Mouse (Mus musculus): ENCODE results near the gene St8sia6. TPM values are rescaled to one million over a fixed set of nuclear protein-coding genes. Genes with fewer than 3 reads are reported as not detected.

St8sia6 gene
- 0.31 and 0.34 TPM in 2 replicates for polyA plus RNA-seq (2015; fragmentation: Nextera tagmentation; extraction: Ambion mirVana)

DNA sequence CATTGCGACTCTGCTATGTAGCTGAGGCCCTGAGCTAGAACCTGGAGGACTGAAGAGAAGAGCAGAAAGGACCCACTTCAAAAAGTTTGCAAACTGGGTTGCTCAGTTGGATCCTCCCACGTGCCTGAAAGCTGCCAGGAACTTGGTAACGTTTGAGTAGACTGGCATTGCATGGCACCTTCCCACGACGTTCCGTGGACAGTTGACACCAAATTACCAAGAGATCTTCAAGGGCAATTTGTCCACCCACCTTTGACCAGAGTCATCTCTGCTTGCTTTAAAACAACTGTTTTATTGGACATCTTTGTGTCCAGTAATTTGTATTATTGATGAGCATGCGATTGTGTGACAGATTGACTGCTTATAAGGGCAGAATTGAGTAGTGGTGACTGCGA is at the start of gene St8sia6:
Gene St8sia6, minus strand, starts transcription at position 96 of the 395 bp plus-strand sequence.
- no peak for ATAC-seq (replicated peaks)
- peaks cover 17% of the 10 kb centered on the region; the same call in 1 of the 2 replicates for H3K27me3 ChIP-seq
- H3K27ac ChIP-seq (replicated peaks) = no peak within 1 kb of the TSS

DNA sequence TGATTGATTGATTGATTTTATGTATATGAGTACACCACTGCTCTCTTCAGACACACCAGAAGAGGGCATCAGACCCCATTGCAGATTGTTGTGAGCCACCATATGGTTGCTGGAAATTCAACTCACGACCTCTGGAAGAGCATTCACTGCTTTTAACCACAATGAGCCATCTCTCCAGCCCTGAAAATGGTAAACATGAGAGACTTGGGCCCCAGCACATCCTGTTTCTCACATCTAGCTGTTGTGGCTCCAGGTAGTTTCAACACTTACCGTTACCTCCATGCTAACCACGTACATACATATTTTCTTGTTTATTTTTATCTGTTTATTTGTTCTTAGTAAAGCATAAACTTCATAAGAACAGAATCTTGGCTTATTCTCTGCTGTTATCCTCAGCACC is 42.4 kb upstream of the St8sia6 start:
- no peaks in the 10 kb centered on the region for H3K36me3 ChIP-seq
- no peaks in the 10 kb centered on the region for H3K9me3 ChIP-seq
- H3K27me3 ChIP-seq = no peaks in the 10 kb centered on the region
- WGBS = 84% methylated on average over 3 of the region's 3 CpGs
- no peak overlapping the region for H3K9ac ChIP-seq (replicated peaks)
- H3K4me3 ChIP-seq = no peak overlapping the region
- no peak for ATAC-seq (replicated peaks)
- H3K27ac ChIP-seq (replicated peaks) = no peak overlapping the region
- no peak overlapping the region for H3K4me2 ChIP-seq (replicated peaks)
- H3K4me1 ChIP-seq = no peaks in the 10 kb centered on the region

More for the DNA sequence above, at the start of gene St8sia6:
- peak within 1 kb of the TSS; percentile 69 for H3K9ac ChIP-seq (replicated peaks)
- H3K4me3 ChIP-seq = peak within 1 kb of the TSS; percentile 78
- H3K36me3 ChIP-seq = no peaks in the 10 kb centered on the region
- 54% methylated on average over 8 of the region's 8 CpGs for WGBS
- peak within 1 kb of the TSS; percentile 98 for H3K4me2 ChIP-seq (replicated peaks)
- no peaks in the 10 kb centered on the region for H3K9me3 ChIP-seq
- peaks cover 9% of the 10 kb centered on the region for H3K4me1 ChIP-seq

DNA sequence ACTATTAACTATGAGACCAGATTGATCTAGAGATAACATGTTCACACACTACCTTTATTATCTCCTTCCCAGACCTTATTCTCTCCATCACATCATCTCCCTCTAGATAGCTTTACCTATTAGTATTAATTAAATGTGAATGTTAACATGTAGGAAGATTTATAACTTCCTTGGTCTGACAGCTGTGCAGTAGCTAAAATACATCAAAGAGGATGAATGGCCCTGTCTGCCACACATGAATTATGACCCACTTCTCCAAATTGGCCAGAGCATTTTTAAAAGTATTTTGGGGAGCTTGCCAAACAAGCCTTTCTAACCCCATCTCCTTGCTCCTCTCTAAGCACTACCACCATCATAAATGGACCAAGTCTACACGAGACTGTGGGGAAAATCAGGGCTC is 41.1 kb upstream of the St8sia6 start:
- Histone ChIP-seq H3K27ac (replicated peaks) (no peak overlapping the region), H3K4me2 (replicated peaks) (no peak overlapping the region), H3K4me3 (no peak overlapping the region), H3K9ac (replicated peaks) (no peak overlapping the region), H3K36me3 (no peaks in the 10 kb centered on the region), H3K4me1 (no peaks in the 10 kb centered on the region), H3K9me3 (no peaks in the 10 kb centered on the region), H3K27me3 (no peaks in the 10 kb centered on the region)
- WGBS = 74% methylated on average over 1 of the region's 1 CpGs
- ATAC-seq (replicated peaks) = no peak

DNA sequence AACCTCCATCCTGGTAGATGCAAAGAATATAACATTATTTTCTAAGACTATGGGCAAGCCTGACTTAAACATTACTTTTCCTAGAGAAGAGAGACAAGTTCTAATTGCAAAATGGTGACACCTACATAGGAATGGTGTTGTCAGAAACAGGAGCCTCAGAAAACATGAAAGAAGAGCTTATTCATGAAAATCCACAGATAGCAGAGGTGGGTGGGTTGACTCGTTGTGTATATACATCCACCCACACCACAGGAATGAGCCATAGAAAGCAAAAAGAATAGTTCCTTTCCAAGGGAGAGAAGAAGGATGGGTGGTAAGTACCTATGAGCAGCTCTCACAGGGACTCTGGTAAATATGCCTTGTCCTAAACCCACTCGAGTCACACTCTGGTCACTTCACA is 22.8 kb upstream of the St8sia6 start:
- Histone ChIP-seq H3K9me3 (no peaks in the 10 kb centered on the region), H3K4me3 (no peak overlapping the region), H3K4me2 (replicated peaks) (no peak overlapping the region), H3K9ac (replicated peaks) (no peak overlapping the region), H3K27ac (replicated peaks) (no peak overlapping the region), H3K36me3 (no peaks in the 10 kb centered on the region), H3K4me1 (0 out of 2 replicates have a peak, but pooled peaks cover 4% of the 10 kb centered on the region), H3K27me3 (no peaks in the 10 kb centered on the region)
- no peak for ATAC-seq (replicated peaks)
- 81% methylated on average over 2 of the region's 2 CpGs for WGBS

DNA sequence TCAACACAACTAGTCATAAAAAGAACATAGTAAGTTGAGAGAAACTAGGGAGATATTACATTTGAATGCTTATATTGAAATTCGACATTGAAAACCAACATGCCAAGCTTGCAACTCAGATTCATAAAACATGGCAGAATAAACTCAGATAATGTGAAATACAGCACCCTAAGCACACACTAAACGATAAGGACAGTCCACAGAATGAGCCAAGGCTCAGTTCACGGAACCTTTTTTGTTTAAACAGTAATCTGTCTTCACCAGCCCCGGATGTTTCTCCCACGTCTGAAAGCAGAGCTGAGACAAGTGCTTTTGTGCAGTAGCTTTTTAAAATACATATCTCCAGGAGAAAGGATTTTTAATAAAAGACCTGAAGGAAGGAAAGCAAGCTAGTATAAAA is 14.7 kb upstream of the St8sia6 start:
- ATAC-seq (replicated peaks) = no peak
- no peak overlapping the region for H3K27ac ChIP-seq (replicated peaks)
- no peak overlapping the region for H3K4me3 ChIP-seq
- H3K36me3 ChIP-seq = no peaks in the 10 kb centered on the region
- H3K9ac ChIP-seq (replicated peaks) = no peak overlapping the region
- 73% methylated on average over 5 of the region's 5 CpGs for WGBS
- H3K4me2 ChIP-seq (replicated peaks) = no peak overlapping the region
- no peaks in the 10 kb centered on the region for H3K4me1 ChIP-seq
- no peaks in the 10 kb centered on the region for H3K9me3 ChIP-seq
- no peaks in the 10 kb centered on the region for H3K27me3 ChIP-seq

DNA sequence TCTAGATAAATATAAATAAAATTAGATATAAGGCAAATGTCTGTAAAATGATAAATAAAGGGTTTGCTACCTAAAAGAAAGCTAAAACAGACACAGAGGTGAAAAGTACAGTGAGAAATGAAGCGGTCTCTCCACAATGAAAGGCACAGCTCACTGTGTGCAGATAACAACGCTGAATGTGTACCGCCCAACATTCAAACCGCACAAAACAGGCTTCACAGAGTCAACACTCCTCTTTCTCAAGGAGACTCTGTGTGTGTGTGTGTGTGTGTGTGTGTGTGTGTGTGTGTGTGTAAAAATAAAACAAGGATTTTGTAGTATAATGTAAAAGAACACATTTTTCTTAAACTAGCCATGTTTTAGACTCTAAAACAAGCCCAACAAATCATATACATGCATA is 14.1 kb upstream of the St8sia6 start:
- Histone ChIP-seq H3K27ac (replicated peaks) (no peak overlapping the region), H3K4me1 (no peaks in the 10 kb centered on the region), H3K36me3 (no peaks in the 10 kb centered on the region), H3K4me3 (no peak overlapping the region), H3K4me2 (replicated peaks) (no peak overlapping the region), H3K27me3 (no peaks in the 10 kb centered on the region), H3K9me3 (no peaks in the 10 kb centered on the region), H3K9ac (replicated peaks) (no peak overlapping the region)
- 63% methylated on average over 4 of the region's 4 CpGs for WGBS
- ATAC-seq (replicated peaks) = no peak

DNA sequence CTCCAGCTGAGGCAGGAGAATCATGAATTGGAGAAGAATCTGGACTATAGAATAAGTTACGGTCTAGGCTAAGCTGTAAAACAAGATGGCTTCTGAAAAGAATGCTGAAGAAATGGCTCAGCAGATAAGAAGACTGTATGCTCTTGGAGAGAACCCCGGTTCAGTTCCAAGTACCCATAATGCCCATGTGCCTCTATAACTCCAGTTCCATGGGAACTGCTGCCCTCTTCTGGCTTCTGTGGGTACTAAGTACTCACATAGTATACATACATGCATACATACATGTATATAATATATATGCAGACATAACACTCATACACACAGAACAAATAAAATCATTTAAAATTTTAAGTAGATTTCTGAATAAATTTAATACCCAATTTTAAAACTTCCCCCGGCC is 12.3 kb upstream of the St8sia6 start:
- Histone ChIP-seq H3K27me3 (no peaks in the 10 kb centered on the region), H3K9ac (replicated peaks) (no peak overlapping the region), H3K4me3 (no peak overlapping the region), H3K27ac (replicated peaks) (no peak overlapping the region), H3K4me1 (no peaks in the 10 kb centered on the region), H3K9me3 (no peaks in the 10 kb centered on the region), H3K4me2 (replicated peaks) (no peak overlapping the region), H3K36me3 (no peaks in the 10 kb centered on the region)
- 96% methylated on average over 3 of the region's 3 CpGs for WGBS
- no peak for ATAC-seq (replicated peaks)

DNA sequence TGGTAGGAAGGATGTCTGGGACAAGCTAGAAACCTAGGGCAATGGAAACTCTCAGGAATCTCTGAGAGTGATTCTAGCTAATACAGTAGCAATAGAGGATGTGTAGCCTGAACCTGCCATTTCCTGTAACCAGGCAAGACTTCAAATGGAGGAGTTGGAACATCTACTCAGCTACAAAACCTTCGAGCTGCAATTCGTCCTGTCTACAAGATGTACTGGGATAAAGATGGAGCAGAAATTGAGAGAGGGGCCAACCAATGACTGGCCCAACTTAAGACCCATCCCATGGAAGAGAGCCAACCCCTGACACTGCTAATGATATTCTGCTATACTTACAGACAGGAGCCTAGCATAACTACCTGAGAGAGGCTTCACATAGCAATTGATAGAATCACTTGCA is 6.8 kb upstream of the St8sia6 start:
- no peak for ATAC-seq (replicated peaks)

DNA sequence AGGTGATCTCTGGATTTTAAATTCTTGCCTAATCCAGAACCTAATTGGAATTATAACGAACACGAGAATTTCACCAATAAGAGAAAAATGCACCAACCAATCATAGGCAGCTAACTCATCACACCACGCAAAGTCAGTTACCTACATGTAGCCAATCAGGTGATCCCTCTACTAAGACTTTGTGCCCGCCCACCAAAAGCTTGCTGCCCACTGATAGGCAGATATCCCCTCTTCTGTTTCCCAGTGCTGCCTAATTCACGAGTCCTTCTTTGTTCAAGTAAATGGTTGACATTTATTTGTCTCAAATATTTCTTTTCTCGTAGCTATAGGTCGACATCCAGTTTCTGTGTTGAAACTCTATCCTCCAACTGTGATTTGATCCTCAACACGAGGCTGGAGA is 582 bp upstream of the St8sia6 start:
- no peak overlapping the region for H3K4me3 ChIP-seq
- H3K4me1 ChIP-seq = peaks cover 9% of the 10 kb centered on the region
- H3K27me3 ChIP-seq = peaks cover 17% of the 10 kb centered on the region; the same call in 1 of the 2 replicates
- 85% methylated on average over 8 of the region's 8 CpGs for whole genome bisulfite sequencing
- H3K9ac ChIP-seq (replicated peaks) = no peak overlapping the region
- H3K9me3 ChIP-seq = no peaks in the 10 kb centered on the region
- H3K4me2 ChIP-seq (replicated peaks) = no peak overlapping the region
- no peak for ATAC-seq (replicated peaks)
- H3K27ac ChIP-seq (replicated peaks) = no peak overlapping the region
- no peaks in the 10 kb centered on the region for H3K36me3 ChIP-seq

More for the DNA sequence above, 6.8 kb upstream of the St8sia6 start:
- H3K4me3 ChIP-seq = no peak overlapping the region
- no peaks in the 10 kb centered on the region for H3K27me3 ChIP-seq
- H3K9ac ChIP-seq (replicated peaks) = no peak overlapping the region
- no peak overlapping the region for H3K4me2 ChIP-seq (replicated peaks)
- H3K27ac ChIP-seq (replicated peaks) = no peak overlapping the region
- 90% methylated on average over 2 of the region's 2 CpGs for WGBS
- no peaks in the 10 kb centered on the region for H3K36me3 ChIP-seq
- no peaks in the 10 kb centered on the region for H3K9me3 ChIP-seq
- H3K4me1 ChIP-seq = no peaks in the 10 kb centered on the region

DNA sequence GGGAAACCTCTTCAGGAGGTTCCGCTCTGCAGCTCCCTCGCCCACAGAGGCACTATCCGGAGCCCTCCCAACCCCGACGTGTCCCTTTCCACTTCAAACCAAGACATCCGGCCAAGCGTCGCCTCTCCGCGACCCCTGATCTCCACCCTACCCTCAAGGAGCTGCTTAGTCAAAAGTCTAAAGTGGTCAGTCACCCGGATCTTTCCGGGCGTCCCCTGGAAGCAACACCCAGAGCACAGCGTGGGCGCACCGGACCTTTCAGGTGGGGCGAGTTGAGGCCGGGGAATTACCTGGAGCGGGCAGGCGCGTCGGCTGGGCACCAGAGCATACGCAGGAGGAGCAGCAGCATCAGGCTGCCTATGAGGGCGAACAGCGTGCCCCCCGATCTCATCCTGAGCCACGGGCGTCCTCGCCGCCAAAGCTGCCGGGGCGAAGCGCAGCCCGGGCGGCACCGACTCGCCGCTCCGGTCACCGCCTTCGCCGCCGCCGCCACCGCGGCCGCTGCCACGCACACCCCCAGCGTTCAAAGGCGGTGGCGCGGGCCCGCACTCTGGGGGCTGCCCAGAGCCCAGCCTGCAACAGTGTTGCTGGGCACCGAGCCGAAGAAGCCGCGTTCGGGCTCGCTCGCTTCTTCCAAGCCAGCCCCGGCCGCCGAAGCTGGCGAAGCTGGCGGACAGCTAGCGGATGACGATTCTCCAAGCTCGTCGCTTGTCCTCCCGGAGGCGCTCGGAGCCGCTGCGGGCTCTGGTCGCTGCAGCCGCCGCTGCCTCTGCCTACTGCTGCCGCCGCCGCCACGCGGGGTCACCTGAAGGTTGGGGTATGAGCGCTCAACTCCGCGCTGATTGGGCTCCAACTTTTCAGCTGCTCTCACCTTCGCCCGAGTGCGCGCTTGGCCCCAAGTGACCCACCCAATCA is 553 bp downstream of the St8sia6 start:
- Histone ChIP-seq H3K27me3 (peaks cover 17% of the 10 kb centered on the region; the same call in 1 of the 2 replicates), H3K4me2 (replicated peaks) (peak overlapping the region; percentile 98), H3K4me1 (peaks cover 9% of the 10 kb centered on the region), H3K9me3 (no peaks in the 10 kb centered on the region), H3K36me3 (no peaks in the 10 kb centered on the region), H3K4me3 (peak overlapping the region; percentile 78), H3K27ac (replicated peaks) (no peak overlapping the region), H3K9ac (replicated peaks) (peak overlapping the region; percentile 69)
- WGBS = 0% methylated on average over 89 of the region's 89 CpGs
- ATAC-seq (replicated peaks) = peak; percentile 94

DNA sequence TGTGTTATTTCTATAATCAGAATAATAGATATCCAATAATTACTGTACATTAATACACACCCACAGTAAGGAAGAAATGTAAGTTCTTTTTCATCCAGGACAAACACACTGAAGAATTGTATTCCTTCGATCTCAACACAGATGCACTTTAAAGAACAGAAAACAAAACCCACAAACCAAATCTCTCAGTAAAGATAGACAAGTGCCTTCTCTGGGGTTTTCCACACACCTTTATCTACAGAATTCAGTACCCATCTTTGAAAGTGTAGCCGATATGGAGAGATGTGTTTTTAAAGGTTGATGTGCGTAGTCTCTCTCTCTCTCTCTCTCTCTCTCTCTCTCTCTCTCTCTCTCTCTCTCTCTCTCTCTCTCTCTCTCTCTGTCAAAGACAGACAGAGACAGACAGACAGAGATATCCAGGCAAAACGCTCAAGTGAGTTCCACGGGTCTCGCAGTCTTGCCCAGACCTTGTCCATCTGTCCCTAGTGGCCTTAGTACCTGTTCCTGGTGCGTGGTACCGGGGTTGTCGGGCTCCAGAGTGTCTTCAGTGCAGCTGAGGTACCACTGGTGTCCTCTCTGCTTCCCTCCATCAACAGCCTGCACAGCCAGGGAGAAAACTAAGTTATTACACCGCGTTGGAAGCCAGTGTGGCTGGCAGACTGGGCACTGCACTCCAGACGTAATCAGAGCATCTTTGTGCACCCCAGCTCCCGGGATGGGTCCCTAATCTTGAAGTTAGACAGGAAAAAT is 1.4 kb downstream of the St8sia6 start:
- Histone ChIP-seq H3K4me3 (peak overlapping the region; percentile 78), H3K9ac (replicated peaks) (peak overlapping the region; percentile 69; the same call in 1 of the 2 replicates), H3K9me3 (no peaks in the 10 kb centered on the region), H3K27ac (replicated peaks) (no peak overlapping the region), H3K4me1 (peaks cover 9% of the 10 kb centered on the region), H3K27me3 (peaks cover 17% of the 10 kb centered on the region; the same call in 1 of the 2 replicates), H3K4me2 (replicated peaks) (peak overlapping the region; percentile 98), H3K36me3 (no peaks in the 10 kb centered on the region)
- WGBS = 38% methylated on average over 13 of the region's 13 CpGs
- ATAC-seq (replicated peaks) = no peak; the same call in 1 of the 2 replicates

DNA sequence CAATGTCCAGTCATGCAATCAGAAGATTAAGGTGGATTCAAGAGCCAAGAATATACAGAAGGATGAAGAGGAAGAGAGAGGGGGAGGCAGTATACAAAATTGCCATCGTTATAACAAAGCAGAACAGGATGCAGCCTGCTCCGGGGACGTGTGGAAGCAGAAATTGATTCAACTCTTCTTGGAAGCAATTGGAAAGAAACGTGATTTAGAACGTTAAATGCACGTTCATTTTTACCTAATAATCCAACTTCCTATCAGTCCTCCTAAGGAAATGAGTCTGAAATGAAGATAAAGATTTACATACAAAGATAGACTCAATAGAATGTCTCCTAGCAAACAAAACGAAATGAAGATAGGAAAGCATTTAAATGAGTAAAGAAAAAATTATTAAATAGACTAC is 2.3 kb downstream of the St8sia6 start:
- no peak for ATAC-seq (replicated peaks)
- WGBS = 66% methylated on average over 7 of the region's 7 CpGs
- Histone ChIP-seq H3K4me2 (replicated peaks) (no peak overlapping the region), H3K9me3 (no peaks in the 10 kb centered on the region), H3K36me3 (no peaks in the 10 kb centered on the region), H3K27me3 (peaks cover 17% of the 10 kb centered on the region; the same call in 1 of the 2 replicates), H3K9ac (replicated peaks) (no peak overlapping the region), H3K4me1 (peaks cover 9% of the 10 kb centered on the region), H3K4me3 (no peak overlapping the region), H3K27ac (replicated peaks) (no peak overlapping the region)
